Mouse (Mus musculus): ENCODE results near the gene Paxx.

DNA sequence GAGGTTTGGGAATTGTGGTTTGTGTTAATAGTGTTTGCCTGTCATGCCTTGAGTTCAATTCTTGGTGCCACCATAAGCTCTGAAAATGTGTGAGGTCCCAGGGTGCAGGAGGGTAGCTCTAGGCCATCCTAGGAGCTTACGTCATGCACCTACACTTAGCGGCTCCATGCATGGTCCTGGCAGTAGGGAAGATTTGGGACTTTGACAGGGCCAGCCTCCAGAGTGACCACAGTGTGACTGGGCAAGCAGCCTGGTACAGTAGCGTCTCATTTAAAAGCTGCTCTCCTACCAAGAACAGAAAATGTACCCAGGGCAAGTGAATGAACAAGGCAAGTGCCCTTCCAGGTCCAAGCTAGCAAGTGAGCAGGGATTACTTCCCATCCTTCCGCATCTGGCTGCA is 45.0 kb upstream of the Paxx start:
- TF ChIP-seq CTCF (IDR thresholded peaks at IDR 0.05) (no peak), EP300 (IDR thresholded peaks at IDR 0.05) (no peak)

Data from lung, postnatal 0 days (tissue).